Mouse (Mus musculus): ENCODE measurements around the gene Ctc1. TPM values are rescaled to one million over a fixed set of nuclear protein-coding genes. Genes with fewer than 3 reads are reported as not detected.
A peak's percentile ranks its signal among the peaks of the same experiment; 100 is the strongest.
"Not testable (repeated sequence)": the region's sequence is repeated elsewhere in the genome, so short reads cannot be mapped to it uniquely, and the experiment has no call there.

Gene Ctc1
- total and polyA plus RNA-seq, 2 experiments from 2014 or later, result 46.8 to 67.7 TPM

GRCm38 (mm10) chr11:68987365-68987882, 28.3 kb upstream of the Ctc1 start:
- no peak for TF ChIP-seq CTCF (IDR thresholded peaks at IDR 0.05)
- H3K9ac ChIP-seq (replicated peaks; ENCODE audit: low read length, poor library complexity, severe bottlenecking), result no peak overlapping the region
- H3K9me3 ChIP-seq (ENCODE audit: low read length), result no peaks in the 10 kb centered on the region
- H3K36me3 ChIP-seq (ENCODE audit: insufficient read depth, low read length), result peaks cover 42% of the 10 kb centered on the region
- no peak overlapping the region for H3K4me2 ChIP-seq (ENCODE audit: low read depth, low read length, poor library complexity, severe bottlenecking)
- peak; percentile 63 for DNase-seq (ENCODE audit: low spot score)
- no peak overlapping the region for H3K27ac ChIP-seq (ENCODE audit: low read depth, low read length)
- H3K4me3 ChIP-seq (ENCODE audit: low read depth, low read length), result no peak overlapping the region
- no peaks in the 10 kb centered on the region for H3K4me1 ChIP-seq (ENCODE audit: insufficient read depth, low read length)
- no peak for ATAC-seq (ENCODE audit: low FRiP score)
- 79% methylated on average over 11 of the region's 11 CpGs for WGBS
- no peaks in the 10 kb centered on the region for H3K27me3 ChIP-seq (ENCODE audit: insufficient read depth, low read length)

DNA sequence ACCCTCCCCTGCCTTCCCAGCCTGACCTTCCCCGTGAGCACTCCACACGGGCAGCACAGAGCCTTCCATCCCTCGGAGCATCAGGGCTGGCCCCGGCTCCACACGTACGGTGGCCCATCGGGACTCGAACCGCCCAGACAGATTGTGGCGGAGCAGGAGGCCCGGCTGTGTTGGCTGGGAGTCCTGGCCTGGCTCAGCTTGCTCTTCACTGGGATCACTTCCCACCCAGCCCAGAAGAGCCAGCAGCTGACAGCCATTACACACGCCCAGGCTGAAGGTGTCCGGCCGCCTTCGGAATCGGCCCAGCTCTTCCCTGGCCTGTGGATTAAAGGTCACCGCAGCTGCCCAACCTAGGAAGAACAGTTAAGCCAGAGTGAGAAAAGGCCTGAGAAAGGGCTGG, 27.4 kb upstream of the Ctc1 start:
- Histone ChIP-seq H3K9ac (replicated peaks; ENCODE audit: low read length, poor library complexity, severe bottlenecking) (no peak overlapping the region), H3K27me3 (ENCODE audit: insufficient read depth, low read length) (no peaks in the 10 kb centered on the region), H3K4me3 (ENCODE audit: low read depth, low read length) (no peak overlapping the region), H3K27ac (ENCODE audit: low read depth, low read length) (no peak overlapping the region), H3K9me3 (ENCODE audit: low read length) (no peaks in the 10 kb centered on the region), H3K4me2 (ENCODE audit: low read depth, low read length, poor library complexity, severe bottlenecking) (no peak overlapping the region), H3K36me3 (ENCODE audit: insufficient read depth, low read length) (peaks cover 52% of the 10 kb centered on the region), H3K4me1 (ENCODE audit: insufficient read depth, low read length) (no peaks in the 10 kb centered on the region)
- ATAC-seq (ENCODE audit: low FRiP score) (no peak), DNase-seq (ENCODE audit: low spot score) (no peak)
- 91% methylated on average over 17 of the region's 17 CpGs for WGBS
- TF ChIP-seq CTCF (IDR thresholded peaks at IDR 0.05), result no peak

DNA sequence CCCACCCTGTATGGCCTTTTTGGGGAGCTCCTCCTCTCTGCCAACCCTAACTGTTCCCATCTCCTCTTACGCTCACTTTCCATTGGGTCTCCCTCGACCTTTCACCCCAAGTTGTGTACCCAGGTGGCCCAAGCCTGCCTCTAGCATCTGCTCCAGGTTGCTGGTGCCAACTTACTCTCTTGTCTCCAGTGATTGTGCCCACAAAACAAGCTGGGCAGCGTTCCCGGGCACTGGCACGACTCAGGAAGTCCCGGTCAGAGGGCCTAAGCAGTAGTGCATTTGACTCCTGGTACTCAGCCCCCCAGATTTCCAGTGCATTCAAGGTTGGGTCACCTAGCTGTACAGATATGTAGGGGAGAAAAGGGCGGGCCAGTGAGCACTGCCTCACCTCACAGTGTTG, 22.6 kb upstream of the Ctc1 start:
- H3K9me3 ChIP-seq (ENCODE audit: low read length), result no peaks in the 10 kb centered on the region
- ATAC-seq (ENCODE audit: low FRiP score) (no peak), DNase-seq (ENCODE audit: low spot score) (peak; percentile 11)
- H3K4me1 ChIP-seq (ENCODE audit: insufficient read depth, low read length), result no peaks in the 10 kb centered on the region
- H3K36me3 ChIP-seq (ENCODE audit: insufficient read depth, low read length), result peaks cover 66% of the 10 kb centered on the region
- no peaks in the 10 kb centered on the region for H3K27me3 ChIP-seq (ENCODE audit: insufficient read depth, low read length)
- WGBS, result 86% methylated on average over 7 of the region's 7 CpGs
- H3K9ac ChIP-seq (replicated peaks; ENCODE audit: low read length, poor library complexity, severe bottlenecking), result no peak overlapping the region
- no peak overlapping the region for H3K27ac ChIP-seq (ENCODE audit: low read depth, low read length)
- TF ChIP-seq CTCF (IDR thresholded peaks at IDR 0.05), result no peak
- H3K4me2 ChIP-seq (ENCODE audit: low read depth, low read length, poor library complexity, severe bottlenecking), result no peak overlapping the region
- no peak overlapping the region for H3K4me3 ChIP-seq (ENCODE audit: low read depth, low read length)

DNA sequence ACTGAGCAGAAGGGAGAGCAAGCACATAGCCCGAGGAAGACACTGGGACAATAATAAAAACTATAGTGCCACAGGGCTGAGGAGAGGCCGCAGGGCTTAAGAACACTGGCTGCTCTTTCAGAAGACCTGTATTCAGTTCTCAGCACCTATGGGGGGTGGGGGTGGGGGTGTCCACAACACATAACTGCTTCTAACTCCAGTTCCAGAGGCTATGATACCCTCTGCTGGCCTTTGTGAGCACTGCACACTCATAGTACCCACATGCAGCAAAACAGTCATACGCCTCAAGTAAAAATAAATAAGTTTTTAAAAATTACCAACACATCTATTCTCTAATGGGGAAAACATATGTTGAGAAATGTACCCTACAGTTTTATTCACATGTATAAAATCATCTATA, 21.3 kb upstream of the Ctc1 start:
- no peak overlapping the region for H3K4me3 ChIP-seq (ENCODE audit: low read depth, low read length)
- H3K9ac ChIP-seq (replicated peaks; ENCODE audit: low read length, poor library complexity, severe bottlenecking), result no peak overlapping the region
- no peak for DNase-seq (ENCODE audit: low spot score)
- no peaks in the 10 kb centered on the region for H3K27me3 ChIP-seq (ENCODE audit: insufficient read depth, low read length)
- H3K4me1 ChIP-seq (ENCODE audit: insufficient read depth, low read length), result no peaks in the 10 kb centered on the region
- TF ChIP-seq CTCF (IDR thresholded peaks at IDR 0.05), result peak; percentile 45
- H3K27ac ChIP-seq (ENCODE audit: low read depth, low read length), result no peak overlapping the region
- no peak overlapping the region for H3K4me2 ChIP-seq (ENCODE audit: low read depth, low read length, poor library complexity, severe bottlenecking)
- ATAC-seq (ENCODE audit: low FRiP score), result no peak
- no peaks in the 10 kb centered on the region for H3K9me3 ChIP-seq (ENCODE audit: low read length)
- H3K36me3 ChIP-seq (ENCODE audit: insufficient read depth, low read length), result peaks cover 67% of the 10 kb centered on the region
- 98% methylated on average over 3 of the region's 3 CpGs for WGBS

DNA sequence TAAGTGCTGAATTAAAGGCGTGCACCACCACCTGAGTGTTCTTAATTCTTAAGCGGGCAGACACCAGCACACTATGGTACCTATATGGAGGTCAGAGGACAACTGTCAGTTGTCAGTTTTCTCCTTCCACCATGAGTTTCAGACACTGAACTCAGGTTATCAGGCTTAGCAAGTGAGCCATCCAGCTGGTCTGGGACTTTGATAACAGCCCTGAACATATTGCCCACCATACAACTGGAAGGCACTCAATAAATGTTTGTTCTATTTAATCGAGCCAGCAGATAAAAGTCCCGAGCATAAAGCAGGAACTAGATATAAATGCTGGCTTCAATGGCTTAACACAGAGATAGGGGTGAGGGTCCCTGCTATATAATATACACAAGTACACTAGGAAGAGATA, 18.6 kb upstream of the Ctc1 start:
- no peak for DNase-seq (ENCODE audit: low spot score)
- no peak for TF ChIP-seq CTCF (IDR thresholded peaks at IDR 0.05)
- Histone ChIP-seq H3K36me3 (ENCODE audit: insufficient read depth, low read length) (peaks cover 69% of the 10 kb centered on the region), H3K4me2 (ENCODE audit: low read depth, low read length, poor library complexity, severe bottlenecking) (no peak overlapping the region), H3K9ac (replicated peaks; ENCODE audit: low read length, poor library complexity, severe bottlenecking) (no peak overlapping the region), H3K27ac (ENCODE audit: low read depth, low read length) (no peak overlapping the region), H3K27me3 (ENCODE audit: insufficient read depth, low read length) (no peaks in the 10 kb centered on the region), H3K9me3 (ENCODE audit: low read length) (no peaks in the 10 kb centered on the region), H3K4me3 (ENCODE audit: low read depth, low read length) (no peak overlapping the region), H3K4me1 (ENCODE audit: insufficient read depth, low read length) (no peaks in the 10 kb centered on the region)
- no peak for ATAC-seq (ENCODE audit: low FRiP score)
- WGBS, result 96% methylated on average over 4 of the region's 4 CpGs

GRCm38 (mm10) chr11:69002782-69003181, 12.9 kb upstream of the Ctc1 start:
- not testable (repeated sequence) for H3K4me3 ChIP-seq (ENCODE audit: low read depth, low read length); H3K4me2 ChIP-seq (ENCODE audit: low read depth, low read length, poor library complexity, severe bottlenecking); H3K27ac ChIP-seq (ENCODE audit: low read depth, low read length); H3K9ac ChIP-seq (replicated peaks; ENCODE audit: low read length, poor library complexity, severe bottlenecking); DNase-seq (ENCODE audit: low spot score); H3K4me1 ChIP-seq (ENCODE audit: insufficient read depth, low read length); ATAC-seq (ENCODE audit: low FRiP score); H3K9me3 ChIP-seq (ENCODE audit: low read length); H3K27me3 ChIP-seq (ENCODE audit: insufficient read depth, low read length)
- peaks cover 37% of the 10 kb centered on the region for H3K36me3 ChIP-seq (ENCODE audit: insufficient read depth, low read length)
- 97% methylated on average over 4 of the region's 4 CpGs for WGBS

Measured in midbrain, postnatal 0 days (tissue).